Mouse (Mus musculus) limb, embryonic 14.5 days (tissue): ENCODE data around the gene Lgals9. TPM values are rescaled to one million over a fixed set of nuclear protein-coding genes. Genes with fewer than 3 reads are reported as not detected.
A peak's percentile ranks its signal among the peaks of the same experiment; 100 is the strongest.

Experiments used
- ATAC-seq: fragments of 200-750 bp; cut with Nextera tagmentation; 2 replicates; pipeline ENCODE4 v1.8.0; 2017; ENCODE audit warnings: low read depth, moderate number of reproducible peaks, moderate TSS enrichment; ENCODE audit not compliant: low FRiP score
- DNase-seq: peaks from one replicate; pipeline ENCODE4 v3.0.0-alpha.2; 2015; ENCODE audit warnings: low spot score
- H3K27ac ChIP-seq: fragments of 300-500 bp; sonication (generic); replicated peaks from 2 replicates; pipeline ENCODE4 v1.5.1; 2014; ENCODE audit warnings: low read depth, mild to moderate bottlenecking, low read length, moderate library complexity, mixed read lengths
- H3K27me3 ChIP-seq: fragments of 300-500 bp; sonication (generic); 2 replicates; pipeline ENCODE4 v1.6.1; 2014; ENCODE audit warnings: low read length, mixed read lengths; ENCODE audit not compliant: control insufficient read depth, insufficient read depth
- H3K36me3 ChIP-seq: fragments of 300-500 bp; sonication (generic); 2 replicates; pipeline ENCODE4 v1.6.1; 2014; ENCODE audit warnings: mild to moderate bottlenecking, low read length, moderate library complexity, mixed read lengths; ENCODE audit not compliant: control insufficient read depth, insufficient read depth
- H3K4me1 ChIP-seq: fragments of 300-500 bp; sonication (generic); 2 replicates; pipeline ENCODE4 v1.6.1; 2014; ENCODE audit warnings: antibody characterized with exemption, low read length, mixed read lengths; ENCODE audit not compliant: control insufficient read depth, insufficient read depth
- H3K4me2 ChIP-seq: fragments of 300-500 bp; sonication (generic); replicated peaks from 2 replicates; pipeline ENCODE4 v1.6.1; 2014; ENCODE audit warnings: low read depth, mild to moderate bottlenecking, low read length, moderate library complexity; ENCODE audit not compliant: severe bottlenecking
- H3K4me3 ChIP-seq: fragments of 300-500 bp; sonication (generic); replicated peaks from 2 replicates; pipeline ENCODE4 v1.5.1; 2014; ENCODE audit warnings: low read length
- H3K9ac ChIP-seq: fragments of 300-500 bp; sonication (generic); 2 replicates; pipeline ENCODE4 v1.6.1; 2014; ENCODE audit warnings: mild to moderate bottlenecking, low read depth, low read length, moderate library complexity; ENCODE audit not compliant: severe bottlenecking
- H3K9me3 ChIP-seq: fragments of 300-500 bp; sonication (generic); 2 replicates; pipeline ENCODE4 v1.6.1; 2016; ENCODE audit warnings: low read length; ENCODE audit not compliant: control insufficient read depth
- POLR2A ChIP-seq: fragments of 200-500 bp; IDR thresholded peaks from 2 replicates; pipeline ENCODE4 v1.8.0; 2012; ENCODE audit warnings: inconsistent platforms, mild to moderate bottlenecking, moderate library complexity, borderline replicate concordance; ENCODE audit not compliant: insufficient read depth, insufficient read length; ENCODE audit errors: extremely low read depth
- WGBS: fragments of 180-500 bp; shearing (Covaris S2); extraction: QIAGEN DNeasy Blood & Tissue Kit; methylation state at CpG from one replicate; pipeline ENCODE4 v1.1.7; 2014; 5-methylcytosine and 5-hydroxymethylcytosine counted together
- polyA plus RNA-seq, 2 experiments: library from polyadenylated mRNA; depleted of rRNA in 1 of 2; stranded (reverse) in 1 of 2; unstranded in 1 of 2; fragments of >200 nt; fragmentation: Nextera tagmentation in 1 of 2; extraction: Ambion mirVana in 1 of 2; gene quantifications; 2 replicates each; pipeline versions ENCODE4 v1.2.1 to v1.2.3; 2012 to 2014

Gene Lgals9
- polyA plus RNA-seq, 2 experiments: 29.7 to 35.4 TPM

DNA sequence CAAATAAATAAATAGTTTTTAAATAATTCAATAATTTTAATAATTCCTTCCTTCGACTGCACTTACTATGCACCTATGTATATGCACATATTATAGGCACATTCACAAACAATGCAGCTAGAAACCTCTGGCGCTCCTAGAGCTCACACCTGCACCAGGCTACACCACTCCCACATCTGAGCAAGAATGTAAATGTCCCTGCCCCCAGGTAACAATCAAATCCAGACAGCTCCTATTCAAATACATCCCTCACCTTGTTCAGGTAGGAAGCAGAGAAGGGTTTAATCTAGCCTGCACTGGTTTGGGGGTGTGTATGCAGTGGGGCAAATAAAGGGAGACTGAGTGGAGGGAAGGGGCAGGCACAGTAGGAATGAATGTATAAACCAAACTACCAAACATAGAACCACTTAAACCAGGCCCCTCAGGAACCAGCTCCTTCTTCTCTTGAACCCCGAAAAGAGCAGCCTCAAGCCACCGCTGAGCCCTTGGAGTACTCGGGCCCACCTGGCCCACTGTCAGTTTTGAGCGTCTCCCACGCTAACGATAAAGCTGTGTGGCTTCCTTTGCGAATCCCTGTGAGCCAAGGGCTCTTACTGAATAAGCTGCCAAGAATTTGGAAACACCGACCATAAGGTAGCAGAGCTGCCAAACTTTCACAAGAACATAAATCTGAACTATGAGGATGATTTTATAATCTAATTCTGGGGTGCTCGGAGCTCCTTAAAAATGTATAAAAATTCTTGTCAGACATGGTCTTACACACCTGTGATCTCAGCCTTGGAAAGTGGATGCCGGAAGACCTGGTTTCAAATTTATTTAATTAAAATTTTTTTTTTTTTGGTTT, 6.3 kb downstream of the Lgals9 start:
- Histone ChIP-seq H3K36me3 (no peaks in the 10 kb centered on the region), H3K4me3 (no peak overlapping the region), H3K27me3 (no peaks in the 10 kb centered on the region), H3K9me3 (no peaks in the 10 kb centered on the region), H3K4me2 (no peak overlapping the region), H3K4me1 (peaks cover 2% of the 10 kb centered on the region; the same call in 1 of the 2 replicates), H3K27ac (no peak overlapping the region), H3K9ac (no peak overlapping the region)
- no peak for ATAC-seq
- WGBS: 66% methylated on average over 12 of the region's 12 CpGs
- TF ChIP-seq POLR2A: no peak
- DNase-seq: no peak

DNA sequence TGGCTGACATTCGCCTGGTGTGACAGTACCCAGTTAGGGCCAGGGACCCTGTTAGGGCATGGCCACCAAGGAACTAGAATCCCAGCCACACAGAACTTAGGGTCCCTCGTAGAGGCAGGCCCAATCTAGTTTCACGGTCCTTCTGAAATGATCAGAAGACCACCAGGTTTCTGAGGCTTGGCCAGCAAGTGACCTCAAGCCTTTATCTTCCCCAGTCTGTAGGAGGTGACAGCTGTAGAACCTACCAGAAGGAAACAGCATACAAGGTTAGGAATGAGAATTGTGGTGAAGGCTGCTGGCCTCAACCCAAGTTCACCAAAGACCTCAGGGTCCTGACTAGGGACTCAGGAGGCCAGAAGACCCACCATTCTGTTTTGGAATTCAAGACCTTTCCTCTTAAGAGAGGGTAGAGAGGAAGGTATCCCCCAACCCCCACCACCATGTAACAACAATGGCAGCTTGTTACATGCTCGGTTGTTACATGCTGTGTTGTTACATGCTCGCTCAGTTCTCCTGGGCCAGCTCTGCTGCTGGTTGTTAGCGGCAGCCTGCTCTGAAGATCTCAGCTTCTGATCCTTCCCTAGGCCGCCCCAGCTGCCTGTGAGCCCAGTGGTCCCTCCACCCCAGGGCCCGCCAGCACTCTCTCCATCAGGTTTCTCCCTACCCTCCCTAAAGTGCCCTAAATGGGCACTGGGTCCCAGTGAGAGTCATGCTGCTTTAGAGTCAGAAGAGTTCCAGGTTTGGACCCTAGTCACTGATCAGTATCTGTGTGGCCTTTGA, 7.8 kb downstream of the Lgals9 start:
- H3K4me3 ChIP-seq: no peak overlapping the region
- H3K4me2 ChIP-seq: no peak overlapping the region
- no peak for TF ChIP-seq POLR2A
- no peak overlapping the region for H3K27ac ChIP-seq
- 71% methylated on average over 8 of the region's 8 CpGs for WGBS
- no peaks in the 10 kb centered on the region for H3K9me3 ChIP-seq
- H3K27me3 ChIP-seq: no peaks in the 10 kb centered on the region
- peaks cover 16% of the 10 kb centered on the region for H3K4me1 ChIP-seq
- no peaks in the 10 kb centered on the region for H3K36me3 ChIP-seq
- H3K9ac ChIP-seq: no peak overlapping the region
- no peak for ATAC-seq
- DNase-seq: no peak

DNA sequence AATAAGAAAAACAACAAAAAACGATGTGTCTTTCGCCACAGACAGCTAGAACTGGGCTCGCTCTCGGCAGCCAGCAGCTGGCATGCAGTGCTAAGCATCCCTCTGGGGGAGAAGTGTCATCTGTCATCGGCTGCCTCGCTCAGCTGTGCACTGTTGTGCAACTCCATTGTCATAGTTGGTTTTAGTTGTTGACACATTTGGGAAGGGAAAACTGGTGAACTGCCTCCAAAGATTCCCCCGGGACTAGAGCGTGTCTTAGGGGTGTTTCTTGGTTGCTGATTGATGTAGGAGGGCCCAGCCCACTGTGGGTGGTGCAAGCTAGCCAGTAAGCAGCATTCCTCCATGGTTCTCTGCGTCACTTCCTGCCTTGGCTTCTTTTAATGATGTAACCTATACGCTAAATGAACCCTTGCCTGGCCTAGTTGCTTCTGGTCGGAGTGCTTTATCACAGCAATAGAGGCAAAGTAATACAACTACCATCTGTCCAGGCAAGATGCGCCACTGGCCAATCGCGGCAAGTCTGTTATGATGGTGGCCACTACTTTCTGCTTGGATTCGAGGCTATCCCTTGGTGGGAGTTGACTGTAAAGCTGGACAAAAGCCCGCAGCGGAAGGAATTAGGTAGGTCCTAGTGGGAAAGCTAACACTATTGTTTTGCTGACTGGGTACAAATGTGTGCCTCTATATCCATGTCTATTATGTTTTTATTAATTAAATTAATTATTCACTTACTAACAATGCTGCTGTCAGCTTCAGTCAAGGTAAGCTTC, 11.2 kb downstream of the Lgals9 start:
- Histone ChIP-seq H3K36me3 (no peaks in the 10 kb centered on the region), H3K27ac (no peak overlapping the region), H3K4me3 (no peak overlapping the region), H3K4me2 (no peak overlapping the region), H3K9ac (no peak overlapping the region), H3K27me3 (no peaks in the 10 kb centered on the region), H3K9me3 (no peaks in the 10 kb centered on the region), H3K4me1 (peaks cover 17% of the 10 kb centered on the region)
- DNase-seq (peak; percentile 55), ATAC-seq (peak; percentile 44; the same call in 1 of the 2 replicates)
- no peak for TF ChIP-seq POLR2A
- WGBS: 67% methylated on average over 17 of the region's 17 CpGs

DNA sequence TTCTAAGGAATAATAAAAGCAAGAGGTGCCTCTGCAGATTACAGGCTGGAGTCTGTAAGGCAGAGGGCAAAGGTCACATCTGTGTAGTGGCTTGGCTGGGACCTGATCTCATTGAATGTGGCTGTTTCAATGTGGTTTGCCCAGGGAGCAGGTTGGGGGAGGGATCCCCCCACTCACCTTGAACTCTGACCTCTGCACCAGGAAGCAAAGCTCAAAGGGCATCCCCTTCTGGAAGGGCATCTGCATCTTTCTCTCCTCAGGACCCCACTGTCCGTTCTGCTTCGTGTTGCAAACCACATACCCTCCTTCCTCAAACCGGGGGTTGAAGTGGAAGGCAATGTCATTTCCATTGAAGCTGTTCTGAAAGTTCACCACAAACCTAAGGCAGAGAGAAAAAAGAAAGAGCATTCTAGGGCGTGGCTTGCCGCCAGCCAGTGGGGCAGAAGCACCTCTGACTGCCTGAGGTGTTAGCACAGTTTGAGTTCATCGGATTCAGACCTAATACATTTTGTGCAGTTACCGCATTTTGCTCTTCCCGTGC, 11.9 kb downstream of the Lgals9 start:
- ATAC-seq: no peak
- Histone ChIP-seq H3K9ac (no peak overlapping the region), H3K4me1 (peaks cover 17% of the 10 kb centered on the region), H3K9me3 (no peaks in the 10 kb centered on the region), H3K36me3 (no peaks in the 10 kb centered on the region), H3K4me2 (no peak overlapping the region), H3K27ac (no peak overlapping the region), H3K4me3 (no peak overlapping the region), H3K27me3 (no peaks in the 10 kb centered on the region)
- no peak for TF ChIP-seq POLR2A
- 46% methylated on average over 8 of the region's 8 CpGs for WGBS
- peak; percentile 4 for DNase-seq

DNA sequence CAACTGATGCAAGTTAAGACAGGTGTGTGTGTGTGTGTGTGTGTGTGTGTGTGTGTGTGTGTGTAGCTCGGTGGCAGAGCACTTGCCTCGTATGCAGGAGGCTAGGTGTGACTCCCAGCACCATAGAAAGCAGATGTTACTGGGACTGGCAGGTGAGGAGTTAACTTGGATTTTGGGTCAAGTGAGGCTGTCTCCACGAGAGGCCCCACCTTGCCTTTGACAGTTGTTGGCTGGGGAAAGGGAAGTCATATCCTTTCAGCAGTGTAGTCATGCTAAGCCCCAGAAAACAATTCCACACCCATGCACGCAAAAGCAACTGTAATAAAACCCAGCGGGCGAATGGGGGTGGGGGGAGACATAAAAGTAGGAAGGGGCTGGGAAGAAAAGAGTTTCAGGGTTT, 12.4 kb downstream of the Lgals9 start:
- H3K4me1 ChIP-seq: peaks cover 17% of the 10 kb centered on the region
- no peak overlapping the region for H3K27ac ChIP-seq
- no peak for TF ChIP-seq POLR2A
- H3K4me2 ChIP-seq: no peak overlapping the region
- H3K27me3 ChIP-seq: no peaks in the 10 kb centered on the region
- no peak for ATAC-seq
- H3K9ac ChIP-seq: no peak overlapping the region
- DNase-seq: no peak
- no peaks in the 10 kb centered on the region for H3K36me3 ChIP-seq
- WGBS: 16% methylated on average over 6 of the region's 6 CpGs
- no peaks in the 10 kb centered on the region for H3K9me3 ChIP-seq
- H3K4me3 ChIP-seq: no peak overlapping the region
